Mouse (Mus musculus) thymus, adult 2 months (tissue): Measurements from ENCODE around the gene Fam196b. TPM values are rescaled to one million over a fixed set of nuclear protein-coding genes. Genes with fewer than 3 reads are reported as not detected.
A peak's percentile ranks its signal among the peaks of the same experiment; 100 is the strongest.

Experiments used
- DNase-seq: peaks from one replicate; pipeline ENCODE4 v3.0.0; 2021
- H3K27ac ChIP-seq: fragments of 200-500 bp; 2 replicates; pipeline ENCODE4 v1.5.1; 2012; ENCODE audit warnings: low read length, control low read depth; ENCODE audit not compliant: control insufficient read depth, insufficient read depth
- H3K27me3 ChIP-seq: fragments of 200-500 bp; 2 replicates; pipeline ENCODE4 v1.6.1; 2012; ENCODE audit warnings: mild to moderate bottlenecking, low read length, moderate library complexity, mixed read lengths; ENCODE audit not compliant: control insufficient read depth, insufficient read depth
- H3K36me3 ChIP-seq: fragments of 200-500 bp; 2 replicates; pipeline ENCODE4 v1.6.1; 2012; ENCODE audit warnings: mild to moderate bottlenecking, low read length, moderate library complexity; ENCODE audit not compliant: control insufficient read depth, insufficient read depth
- H3K4me1 ChIP-seq: fragments of 200-500 bp; replicated peaks from 2 replicates; pipeline ENCODE4 v1.6.1; 2012; ENCODE audit warnings: low read length; ENCODE audit not compliant: control insufficient read depth, insufficient read depth
- H3K4me3 ChIP-seq: fragments of 200-500 bp; 2 replicates; pipeline ENCODE4 v1.5.1; 2012; ENCODE audit warnings: mild to moderate bottlenecking, low read length, control low read depth, moderate library complexity; ENCODE audit not compliant: control insufficient read depth, insufficient read depth
- CTCF ChIP-seq: fragments of 200-500 bp; IDR thresholded peaks from 2 replicates; pipeline ENCODE4 v1.5.1; 2012; ENCODE audit warnings: mild to moderate bottlenecking, control low read depth, low read length, moderate library complexity, borderline replicate concordance; ENCODE audit not compliant: control insufficient read depth, poor library complexity, insufficient read depth; ENCODE audit errors: extremely low read depth
- POLR2A ChIP-seq: fragments of 200-500 bp; IDR thresholded peaks from 2 replicates; pipeline ENCODE4 v1.6.1; 2012; ENCODE audit warnings: mild to moderate bottlenecking, low read length, control low read depth, moderate library complexity; ENCODE audit not compliant: control insufficient read depth, poor library complexity, insufficient read depth; ENCODE audit errors: extremely low read depth
- WGBS: fragments of 180-500 bp; shearing (Covaris S2); methylation state at CpG from one replicate; pipeline ENCODE4 v1.1.7; 2018; 5-methylcytosine and 5-hydroxymethylcytosine counted together
- polyA plus RNA-seq: library from polyadenylated mRNA; depleted of rRNA; stranded (reverse); fragments of >200 nt; gene quantifications from 2 replicates; pipeline ENCODE4 v1.2.3, GENCODE M21; 2012; rRNA removed

The Fam196b gene
- polyA plus RNA-seq, 1 experiment = 0.07 TPM

DNA sequence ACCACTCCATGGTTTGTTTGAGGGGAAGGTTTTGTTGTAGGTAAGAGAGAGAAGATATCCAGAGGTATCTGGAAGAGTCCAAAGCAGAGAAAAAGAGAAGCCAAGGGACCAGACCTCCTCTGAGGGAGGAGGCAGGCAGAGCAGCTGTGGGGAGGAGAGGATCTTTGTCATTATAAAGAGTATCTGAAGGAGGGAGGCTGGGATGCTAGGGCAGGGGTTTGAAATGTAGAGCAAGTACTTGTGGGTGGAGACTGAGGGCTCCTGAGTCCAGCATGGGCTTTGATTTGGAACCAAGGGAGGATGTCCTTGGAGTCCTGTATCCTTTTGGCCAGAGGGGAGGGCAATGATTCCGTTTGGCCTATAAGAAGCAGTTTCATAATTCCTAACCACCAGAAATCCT is 122.8 kb downstream of the Fam196b start:
- Histone ChIP-seq H3K27ac (no peak overlapping the region), H3K36me3 (peaks cover 18% of the 10 kb centered on the region), H3K4me1 (no peaks in the 10 kb centered on the region), H3K4me3 (no peak overlapping the region), H3K27me3 (no peaks in the 10 kb centered on the region)
- TF ChIP-seq POLR2A (no peak), CTCF (no peak)
- DNase-seq = no peak
- 95% methylated on average over 1 of the region's 1 CpGs for WGBS

DNA sequence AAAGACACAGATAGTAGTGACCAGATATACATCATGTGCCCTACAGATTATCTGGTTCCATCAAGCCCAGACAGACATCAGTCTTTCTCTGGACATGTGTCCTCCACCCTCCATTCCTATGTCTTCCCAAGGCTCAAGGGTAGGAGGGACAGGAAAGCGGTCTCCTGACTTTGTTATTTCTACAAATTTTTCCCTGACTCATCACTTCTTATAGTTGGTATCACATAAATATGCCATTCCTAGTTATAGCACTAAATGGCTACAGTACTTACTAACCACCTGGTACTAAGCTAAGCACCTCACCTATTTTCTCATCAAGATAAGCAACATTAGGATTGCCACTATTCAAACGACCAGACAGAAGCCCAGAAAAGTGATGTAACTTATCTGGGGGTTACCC is 123.8 kb downstream of the Fam196b start:
- H3K4me3 ChIP-seq = no peak overlapping the region
- no peak overlapping the region for H3K27ac ChIP-seq
- peaks cover 18% of the 10 kb centered on the region for H3K36me3 ChIP-seq
- TF ChIP-seq POLR2A (no peak), CTCF (no peak)
- WGBS = 86% methylated on average over 2 of the region's 2 CpGs
- DNase-seq = no peak
- H3K4me1 ChIP-seq = no peaks in the 10 kb centered on the region
- no peaks in the 10 kb centered on the region for H3K27me3 ChIP-seq

DNA sequence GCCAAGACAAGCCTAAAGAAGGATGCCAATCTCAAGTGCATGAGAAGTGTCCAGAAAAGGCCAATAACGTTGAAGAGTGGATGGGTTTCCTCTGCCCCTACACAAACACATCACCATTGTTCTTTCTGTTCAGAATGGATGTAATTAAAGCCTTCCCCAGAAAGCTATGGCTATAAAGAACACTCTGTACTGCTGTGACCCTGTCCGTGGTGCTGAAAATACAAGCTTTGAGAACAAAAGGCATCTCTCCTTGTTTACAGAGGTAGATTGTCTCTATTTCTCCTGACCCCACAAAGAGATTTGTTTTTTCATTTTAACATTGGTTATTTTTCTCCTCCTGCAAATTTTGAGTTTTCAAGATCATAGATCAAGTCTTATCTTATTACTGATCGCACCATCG is 133.3 kb downstream of the Fam196b start:
- peaks cover 3% of the 10 kb centered on the region; the same call in 1 of the 2 replicates for H3K36me3 ChIP-seq
- 62% methylated on average over 4 of the region's 4 CpGs for WGBS
- H3K4me3 ChIP-seq = no peak overlapping the region
- TF ChIP-seq POLR2A = no peak
- TF ChIP-seq CTCF = no peak
- no peak overlapping the region for H3K27ac ChIP-seq
- no peaks in the 10 kb centered on the region for H3K27me3 ChIP-seq
- H3K4me1 ChIP-seq = no peaks in the 10 kb centered on the region
- peak; percentile 37 for DNase-seq

DNA sequence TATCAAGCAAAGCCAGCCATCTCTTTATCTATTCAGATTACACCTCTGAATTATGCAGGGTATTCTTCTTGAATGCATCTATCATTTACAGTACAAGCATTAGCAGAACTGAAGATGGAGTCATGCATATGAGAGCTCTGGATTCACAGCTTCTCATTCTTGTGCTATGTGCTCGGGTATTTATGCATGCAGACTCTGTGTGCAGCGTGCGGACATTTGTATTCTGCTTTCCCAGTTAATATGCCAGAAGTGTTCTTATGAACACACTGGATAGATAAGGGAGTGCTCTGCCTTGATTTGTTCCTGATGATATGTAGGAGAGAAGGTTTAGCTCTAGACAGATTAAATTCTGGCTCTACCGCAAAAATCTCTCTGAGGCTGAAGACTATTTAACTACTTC is 135.3 kb downstream of the Fam196b start:
- WGBS = over 99% methylated on average over 4 of the region's 4 CpGs

DNA sequence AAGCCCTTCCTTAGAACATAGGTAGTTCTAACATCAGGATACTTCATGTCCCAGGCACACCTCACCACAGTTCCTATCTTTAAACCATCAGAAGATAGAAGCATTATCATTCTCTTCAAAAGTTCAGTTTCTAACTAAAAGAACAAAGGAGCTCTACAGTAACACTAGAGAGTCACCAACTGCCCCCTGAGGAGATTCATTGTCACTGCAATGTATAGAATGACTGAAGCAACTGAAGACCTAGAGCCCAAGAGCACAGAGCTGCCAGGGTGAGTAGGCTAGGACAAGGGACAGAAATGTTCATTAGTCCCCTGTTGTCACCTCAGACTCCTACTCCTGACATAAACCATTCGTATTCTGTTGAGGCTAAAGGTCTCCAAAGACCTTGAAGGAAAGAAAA is 152.4 kb downstream of the Fam196b start:
- 88% methylated on average over 1 of the region's 1 CpGs for WGBS

More for the DNA sequence above, 135.3 kb downstream of the Fam196b start:
- DNase-seq = no peak
- no peaks in the 10 kb centered on the region for H3K4me1 ChIP-seq
- no peak overlapping the region for H3K27ac ChIP-seq
- peaks cover 9% of the 10 kb centered on the region for H3K36me3 ChIP-seq
- no peak for TF ChIP-seq POLR2A
- no peak for TF ChIP-seq CTCF
- no peak overlapping the region for H3K4me3 ChIP-seq
- H3K27me3 ChIP-seq = no peaks in the 10 kb centered on the region

DNA sequence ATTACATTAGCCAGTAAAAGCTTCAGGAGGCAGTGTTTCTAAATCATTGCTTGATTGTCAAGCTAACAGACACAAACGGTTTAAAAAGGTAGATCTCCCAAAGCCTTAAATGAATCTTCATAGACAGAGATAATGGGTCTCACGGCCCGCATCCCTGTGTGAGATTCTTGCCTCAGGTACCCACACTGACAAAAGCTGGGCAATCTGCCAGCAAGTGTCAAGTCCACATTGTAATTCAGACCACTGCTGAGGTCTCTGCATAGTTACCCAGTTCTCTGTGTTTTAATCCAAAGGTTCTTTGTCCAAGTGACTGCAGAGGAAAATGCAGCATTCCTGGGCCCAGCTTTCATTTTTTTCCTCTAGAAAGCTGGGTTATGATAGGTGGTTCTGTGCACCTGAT is 153.9 kb downstream of the Fam196b start:
- no peaks in the 10 kb centered on the region for H3K4me1 ChIP-seq
- H3K4me3 ChIP-seq = no peak overlapping the region
- no peak for DNase-seq
- H3K27ac ChIP-seq = no peak overlapping the region
- H3K27me3 ChIP-seq = no peaks in the 10 kb centered on the region
- TF ChIP-seq POLR2A (no peak), CTCF (no peak)
- H3K36me3 ChIP-seq = peaks cover 12% of the 10 kb centered on the region
- WGBS = 95% methylated on average over 3 of the region's 3 CpGs

More for the DNA sequence above, 152.4 kb downstream of the Fam196b start:
- Histone ChIP-seq H3K4me3 (no peak overlapping the region), H3K27me3 (no peaks in the 10 kb centered on the region), H3K36me3 (peaks cover 23% of the 10 kb centered on the region), H3K27ac (no peak overlapping the region), H3K4me1 (no peaks in the 10 kb centered on the region)
- no peak for DNase-seq
- TF ChIP-seq POLR2A (no peak), CTCF (no peak)

DNA sequence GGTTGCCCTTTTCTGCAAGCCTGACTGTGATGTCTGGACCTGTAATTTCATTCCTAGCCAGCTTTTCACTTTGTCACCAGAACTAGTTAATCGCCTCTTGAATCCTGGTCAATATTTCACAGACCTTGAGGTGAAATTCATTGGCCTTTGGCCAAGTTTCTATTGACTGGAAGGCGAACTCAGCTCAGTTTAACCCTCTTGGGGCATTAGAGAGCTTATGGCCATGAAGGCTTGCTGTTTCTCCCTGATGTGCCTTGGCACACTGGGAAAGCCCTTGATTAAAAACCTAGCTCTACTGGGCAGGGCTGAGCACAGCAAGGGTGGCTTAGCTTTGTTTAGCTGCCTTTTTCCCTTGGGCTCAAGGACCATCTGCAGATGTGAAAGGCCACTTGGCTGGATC is 155.2 kb downstream of the Fam196b start:
- Histone ChIP-seq H3K4me3 (no peak overlapping the region), H3K27me3 (no peaks in the 10 kb centered on the region), H3K36me3 (peaks cover under 1% of the 10 kb centered on the region; the same call in 1 of the 2 replicates), H3K4me1 (no peaks in the 10 kb centered on the region), H3K27ac (no peak overlapping the region)
- TF ChIP-seq POLR2A = no peak
- TF ChIP-seq CTCF = no peak
- DNase-seq = no peak
- WGBS = 92% methylated on average over 2 of the region's 2 CpGs

Other genes with a start within 250 kb of the Fam196b start
- 0.16 TPM in 1 of 2 replicates, not detected in the other for gene 4930469K13Rik, start 216.3 kb upstream of the Fam196b start, polyA plus RNA-seq
- gene Foxi1, start 106.7 kb upstream of the Fam196b start, polyA plus RNA-seq = 0.57 and 0.70 TPM in 2 replicates